Comparison of ENCODE assay signal across 15 mouse cellular contexts in genomic region chr9:21327569-21327968, GRCm38 (mm10). TPM values are rescaled to one million over a fixed set of nuclear protein-coding genes. Genes with fewer than 3 reads are reported as not detected.
DNase-seq lines count a peak whose midpoint lies in the region; ATAC-seq and TF ChIP-seq lines count a peak whose summit lies in the region.
"Had no signal": no experiment of that assay in that cellular context is flagged by ENCODE, and none has a peak within 500 bp of the region (broad histone marks: within the 10 kb centered on the region; RNA-seq: fewer than 3 reads in every experiment).

No protein-coding gene starts in this region.

- H3K9me3 ChIP-seq in heart, postnatal 0 days (replicated peaks; ENCODE audit: control insufficient read depth, low read length): no peaks in the 10 kb centered on the region
- no peaks in the 10 kb centered on the region for H3K9me3 ChIP-seq in midbrain, postnatal 0 days (ENCODE audit: low read length)
- no peaks in the 10 kb centered on the region for H3K9me3 ChIP-seq in stomach, postnatal 0 days (ENCODE audit: control insufficient read depth, low read length)
- H3K9me3 ChIP-seq: forebrain, embryonic 13.5 days; heart, embryonic 10.5 days; limb, embryonic 12.5 days; midbrain, embryonic 13.5 days had no signal

- H3K4me3 ChIP-seq in heart, postnatal 0 days (ENCODE audit: low read depth, low read length): no peak overlapping the region
- no peak overlapping the region for H3K4me3 ChIP-seq in bone marrow, adult 2 months (replicated peaks; ENCODE audit: control insufficient read depth, low read depth, low read length)
- no peak overlapping the region for H3K4me3 ChIP-seq in small intestine, adult 2 months (ENCODE audit: low read depth, low read length)
- no peak overlapping the region for H3K4me3 ChIP-seq in midbrain, postnatal 0 days (ENCODE audit: low read depth, low read length)
- no peak overlapping the region for H3K4me3 ChIP-seq in stomach, postnatal 0 days (ENCODE audit: low read depth, low read length)
- H3K4me3 ChIP-seq: forebrain, embryonic 13.5 days; heart, embryonic 10.5 days; limb, embryonic 12.5 days; midbrain, embryonic 13.5 days had no signal

- H3K4me1 ChIP-seq in heart, postnatal 0 days (ENCODE audit: control insufficient read depth, insufficient read depth): peaks cover 31% of the 10 kb centered on the region
- peaks cover 19% of the 10 kb centered on the region for H3K4me1 ChIP-seq in bone marrow, adult 2 months (ENCODE audit: control insufficient read depth, insufficient read depth, low read length)
- H3K4me1 ChIP-seq in small intestine, adult 2 months (ENCODE audit: control insufficient read depth, insufficient read depth, insufficient read length, low read length): no peaks in the 10 kb centered on the region; the same call in 1 of the 2 replicates
- no peaks in the 10 kb centered on the region for H3K4me1 ChIP-seq in midbrain, postnatal 0 days (ENCODE audit: insufficient read depth, low read length)
- no peaks in the 10 kb centered on the region for H3K4me1 ChIP-seq in stomach, postnatal 0 days (replicated peaks; ENCODE audit: control insufficient read depth, insufficient read depth)

- no peak for TF ChIP-seq EP300 in heart, postnatal 0 days (IDR thresholded peaks at IDR 0.05; ENCODE audit: low read depth)
- no peak for TF ChIP-seq EP300 in stomach, postnatal 0 days (optimal IDR thresholded peaks at IDR 0.05)

- no peak for ATAC-seq in heart, postnatal 0 days (ENCODE audit: insufficient read depth, low read depth)
- no peak for ATAC-seq in midbrain, postnatal 0 days (ENCODE audit: low FRiP score)
- ATAC-seq in stomach, postnatal 0 days (ENCODE audit: low FRiP score, low TSS enrichment): no peak
- ATAC-seq: forebrain, embryonic 13.5 days; midbrain, embryonic 13.5 days had no signal

- TF ChIP-seq POLR2A in bone marrow, adult 2 months (IDR thresholded peaks at IDR 0.05; ENCODE audit: borderline replicate concordance, control insufficient read depth, low read depth, low read length): no peak
- no peak for TF ChIP-seq POLR2A in small intestine, adult 2 months (IDR thresholded peaks at IDR 0.05; ENCODE audit: low read depth, low read length)

- no peak for TF ChIP-seq CTCF in heart, postnatal 0 days (IDR thresholded peaks at IDR 0.05; ENCODE audit: low read depth)
- TF ChIP-seq CTCF in bone marrow, adult 2 months (IDR thresholded peaks at IDR 0.05; ENCODE audit: control insufficient read depth, insufficient read depth, low read length): no peak
- TF ChIP-seq CTCF in small intestine, adult 2 months (IDR thresholded peaks at IDR 0.05; ENCODE audit: extremely low read depth, insufficient read length, insufficient replicate concordance, low read depth, low read length): no peak
- no peak for TF ChIP-seq CTCF in midbrain, postnatal 0 days (IDR thresholded peaks at IDR 0.05)
- no peak for TF ChIP-seq CTCF in stomach, postnatal 0 days (IDR thresholded peaks at IDR 0.05; ENCODE audit: low read depth)

- H3K9ac ChIP-seq in heart, postnatal 0 days (replicated peaks; ENCODE audit: low read depth, low read length): no peak overlapping the region
- H3K9ac ChIP-seq in midbrain, postnatal 0 days (replicated peaks; ENCODE audit: low read length, poor library complexity, severe bottlenecking): no peak overlapping the region
- H3K9ac ChIP-seq in stomach, postnatal 0 days (ENCODE audit: low read length): no peak overlapping the region
- H3K9ac ChIP-seq: forebrain, embryonic 13.5 days; limb, embryonic 12.5 days; midbrain, embryonic 13.5 days had no signal

- DNase-seq in heart, postnatal 0 days (ENCODE audit: low spot score): no peak
- DNase-seq in heart, adult 9 months (ENCODE audit: low spot score in 2 of 2): no peak
- DNase-seq in 416B (ENCODE audit: low read depth): peak; percentile 54
- no peak for DNase-seq in yolk sac, embryonic 10.5 days (ENCODE audit: low spot score)
- DNase-seq in midbrain, postnatal 0 days (ENCODE audit: low spot score): no peak
- DNase-seq in stomach, postnatal 0 days (ENCODE audit: low spot score): no peak
- DNase-seq: cerebellum, adult 11-12 months; kidney, adult 8-10 months; lung, postnatal 14 days had no signal

- no peaks in the 10 kb centered on the region for H3K27me3 ChIP-seq in heart, postnatal 0 days (ENCODE audit: control insufficient read depth, insufficient read depth, low read length)
- H3K27me3 ChIP-seq in small intestine, adult 2 months (ENCODE audit: control insufficient read depth, insufficient read depth, low read length): no peaks in the 10 kb centered on the region
- H3K27me3 ChIP-seq in midbrain, postnatal 0 days (ENCODE audit: insufficient read depth, low read length): no peaks in the 10 kb centered on the region
- no peaks in the 10 kb centered on the region for H3K27me3 ChIP-seq in stomach, postnatal 0 days (ENCODE audit: control insufficient read depth, insufficient read depth, low read length)
- H3K27me3 ChIP-seq: forebrain, embryonic 13.5 days; limb, embryonic 12.5 days; midbrain, embryonic 13.5 days had no signal

- H3K27ac ChIP-seq in heart, postnatal 0 days (ENCODE audit: low read depth): peak overlapping the region; percentile 68; the same call in 1 of the 2 replicates
- peak overlapping the region; percentile 75 for H3K27ac ChIP-seq in bone marrow, adult 2 months (ENCODE audit: control insufficient read depth, insufficient read depth, low read depth, low read length, poor library complexity)
- H3K27ac ChIP-seq in small intestine, adult 2 months (ENCODE audit: insufficient read depth, low read depth, low read length): peak overlapping the region; percentile 45; the same call in 1 of the 2 replicates
- H3K27ac ChIP-seq in midbrain, postnatal 0 days (ENCODE audit: low read depth, low read length): no peak overlapping the region
- no peak overlapping the region for H3K27ac ChIP-seq in stomach, postnatal 0 days (replicated peaks)
- H3K27ac ChIP-seq: forebrain, embryonic 13.5 days; heart, embryonic 10.5 days; limb, embryonic 12.5 days; midbrain, embryonic 13.5 days had no signal

- H3K36me3 ChIP-seq in heart, postnatal 0 days (replicated peaks; ENCODE audit: control insufficient read depth, insufficient read depth, low read length): no peaks in the 10 kb centered on the region
- no peaks in the 10 kb centered on the region for H3K36me3 ChIP-seq in small intestine, adult 2 months (ENCODE audit: control insufficient read depth, insufficient read depth, low read length)
- no peaks in the 10 kb centered on the region for H3K36me3 ChIP-seq in midbrain, postnatal 0 days (ENCODE audit: insufficient read depth, low read length)
- no peaks in the 10 kb centered on the region for H3K36me3 ChIP-seq in stomach, postnatal 0 days (ENCODE audit: control insufficient read depth, insufficient read depth, low read length)

- H3K4me2 ChIP-seq in heart, postnatal 0 days (ENCODE audit: low read depth, low read length): peak overlapping the region; percentile 2; the same call in 1 of the 2 replicates
- H3K4me2 ChIP-seq in midbrain, postnatal 0 days (ENCODE audit: low read depth, low read length, poor library complexity, severe bottlenecking): no peak overlapping the region
- H3K4me2 ChIP-seq in stomach, postnatal 0 days (replicated peaks; ENCODE audit: low read depth): no peak overlapping the region
- H3K4me2 ChIP-seq: forebrain, embryonic 13.5 days; limb, embryonic 12.5 days; midbrain, embryonic 13.5 days had no signal

- 74% methylated on average over 3 of the region's 3 CpGs for WGBS in heart, postnatal 0 days
- 4% methylated on average over 3 of the region's 3 CpGs for WGBS in bone marrow, adult 2 months
- WGBS in small intestine, adult 2 months: 52% methylated on average over 3 of the region's 3 CpGs
- WGBS in midbrain, postnatal 0 days: 73% methylated on average over 3 of the region's 3 CpGs
- 75% methylated on average over 3 of the region's 3 CpGs for WGBS in stomach, postnatal 0 days

RNA-seq across cellular contexts. Expression of gene Slc44a2, which starts 7.1 kb away (rescaled TPM):
- total RNA-seq in heart, postnatal 0 days (2014; rRNA removed; ENCODE audit: low replicate concordance): 44.0 and 84.8 TPM in 2 replicates
- polyA plus RNA-seq in heart, postnatal 0 days (2015; fragmentation: Nextera tagmentation; extraction: Ambion mirVana): 45.0 and 46.5 TPM in 2 replicates
- 57.3 and 106 TPM in 2 replicates for polyA plus RNA-seq in bone marrow, adult 2 months (2011; ENCODE audit: insufficient read depth, insufficient read length, low replicate concordance, missing spikeins)
- 11.9 and 12.7 TPM in 2 replicates for polyA plus RNA-seq in small intestine, adult 2 months (2012; rRNA removed)
- 58.5 and 70.7 TPM in 2 replicates for total RNA-seq in midbrain, postnatal 0 days (2014; rRNA removed)
- 47.1 and 52.0 TPM in 2 replicates for polyA plus RNA-seq in midbrain, postnatal 0 days (2015; fragmentation: Nextera tagmentation; extraction: Ambion mirVana)
- polyA plus RNA-seq in stomach, postnatal 0 days (2015; fragmentation: Nextera tagmentation; extraction: Ambion mirVana): 55.2 and 62.6 TPM in 2 replicates

RNA-seq across cellular contexts. Expression of gene Ap1m2, which starts 15.4 kb away (rescaled TPM):
- total RNA-seq in heart, postnatal 0 days (2014; rRNA removed; ENCODE audit: low replicate concordance): 0.46 and 0.57 TPM in 2 replicates
- polyA plus RNA-seq in heart, postnatal 0 days (2015; fragmentation: Nextera tagmentation; extraction: Ambion mirVana): 0.15 TPM in 1 of 2 replicates, not detected in the other
- 1.8 TPM in 1 of 2 replicates, not detected in the other for polyA plus RNA-seq in bone marrow, adult 2 months (2011; ENCODE audit: insufficient read depth, insufficient read length, low replicate concordance, missing spikeins)
- polyA plus RNA-seq in small intestine, adult 2 months (2012; rRNA removed): 36.4 and 69.5 TPM in 2 replicates
- 3.9 and 4.7 TPM in 2 replicates for total RNA-seq in midbrain, postnatal 0 days (2014; rRNA removed)
- 3.1 TPM in 2 replicates for polyA plus RNA-seq in midbrain, postnatal 0 days (2015; fragmentation: Nextera tagmentation; extraction: Ambion mirVana)
- 84.9 and 90.6 TPM in 2 replicates for polyA plus RNA-seq in stomach, postnatal 0 days (2015; fragmentation: Nextera tagmentation; extraction: Ambion mirVana)

RNA-seq across cellular contexts. Expression of gene Cdkn2d, which starts 36.4 kb away (rescaled TPM):
- total RNA-seq in heart, postnatal 0 days (2014; rRNA removed; ENCODE audit: low replicate concordance): 67.4 and 103 TPM in 2 replicates
- polyA plus RNA-seq in heart, postnatal 0 days (2015; fragmentation: Nextera tagmentation; extraction: Ambion mirVana): 65.8 and 67.5 TPM in 2 replicates
- polyA plus RNA-seq in bone marrow, adult 2 months (2011; ENCODE audit: insufficient read depth, insufficient read length, low replicate concordance, missing spikeins): 84.1 and 99.0 TPM in 2 replicates
- polyA plus RNA-seq in small intestine, adult 2 months (2012; rRNA removed): 11.0 and 27.1 TPM in 2 replicates
- total RNA-seq in midbrain, postnatal 0 days (2014; rRNA removed): 93.4 and 126 TPM in 2 replicates
- polyA plus RNA-seq in midbrain, postnatal 0 days (2015; fragmentation: Nextera tagmentation; extraction: Ambion mirVana): 141 and 146 TPM in 2 replicates
- 23.1 and 28.0 TPM in 2 replicates for polyA plus RNA-seq in stomach, postnatal 0 days (2015; fragmentation: Nextera tagmentation; extraction: Ambion mirVana)

RNA-seq across cellular contexts. Expression of gene Kri1, which starts 39.8 kb away (rescaled TPM):
- 7.0 and 16.3 TPM in 2 replicates for total RNA-seq in heart, postnatal 0 days (2014; rRNA removed; ENCODE audit: low replicate concordance)
- polyA plus RNA-seq in heart, postnatal 0 days (2015; fragmentation: Nextera tagmentation; extraction: Ambion mirVana): 5.9 and 9.1 TPM in 2 replicates
- polyA plus RNA-seq in bone marrow, adult 2 months (2011; ENCODE audit: insufficient read depth, insufficient read length, low replicate concordance, missing spikeins): 50.1 and 105 TPM in 2 replicates
- 9.1 and 9.6 TPM in 2 replicates for polyA plus RNA-seq in small intestine, adult 2 months (2012; rRNA removed)
- total RNA-seq in midbrain, postnatal 0 days (2014; rRNA removed): 21.9 and 25.9 TPM in 2 replicates
- 11.7 and 13.0 TPM in 2 replicates for polyA plus RNA-seq in midbrain, postnatal 0 days (2015; fragmentation: Nextera tagmentation; extraction: Ambion mirVana)
- 6.7 and 7.9 TPM in 2 replicates for polyA plus RNA-seq in stomach, postnatal 0 days (2015; fragmentation: Nextera tagmentation; extraction: Ambion mirVana)

RNA-seq across cellular contexts. Expression of gene Ilf3, which starts 40.1 kb away (rescaled TPM):
- total RNA-seq in heart, postnatal 0 days (2014; rRNA removed; ENCODE audit: low replicate concordance): 34.7 and 37.3 TPM in 2 replicates
- polyA plus RNA-seq in heart, postnatal 0 days (2015; fragmentation: Nextera tagmentation; extraction: Ambion mirVana): 53.6 and 58.4 TPM in 2 replicates
- polyA plus RNA-seq in bone marrow, adult 2 months (2011; ENCODE audit: insufficient read depth, insufficient read length, low replicate concordance, missing spikeins): 24.2 and 40.1 TPM in 2 replicates
- polyA plus RNA-seq in small intestine, adult 2 months (2012; rRNA removed): 18.8 and 30.7 TPM in 2 replicates
- total RNA-seq in midbrain, postnatal 0 days (2014; rRNA removed): 105 and 114 TPM in 2 replicates
- 198 and 201 TPM in 2 replicates for polyA plus RNA-seq in midbrain, postnatal 0 days (2015; fragmentation: Nextera tagmentation; extraction: Ambion mirVana)
- 41.4 and 45.2 TPM in 2 replicates for polyA plus RNA-seq in stomach, postnatal 0 days (2015; fragmentation: Nextera tagmentation; extraction: Ambion mirVana)

Comparison
In these comparisons a context has a peak if more than half of its experiments do, and no peak if none do; other contexts are left out.
1. H3K27ac ChIP-seq: peak in heart, postnatal 0 days (single experiment), bone marrow, adult 2 months (single experiment) and small intestine, adult 2 months (single experiment); none in midbrain, postnatal 0 days (single experiment) and stomach, postnatal 0 days (single experiment).